Mouse (Mus musculus) kidney, embryonic 15.5 days (tissue): ENCODE measurements around the gene Mthfs. TPM values are rescaled to one million over a fixed set of nuclear protein-coding genes. Genes with fewer than 3 reads are reported as not detected.
"Not testable (repeated sequence)": the region's sequence is repeated elsewhere in the genome, so short reads cannot be mapped to it uniquely, and the experiment has no call there.

Source experiments
- ATAC-seq: fragments of 200-750 bp; cut with Nextera tagmentation; replicated peaks from 2 replicates; pipeline ENCODE4 v1.8.0; 2017; ENCODE audit warnings: moderate TSS enrichment; ENCODE audit not compliant: low FRiP score
- H3K27ac ChIP-seq: fragments of 300-500 bp; sonication (generic); 2 replicates; pipeline ENCODE4 v1.5.1; 2015; ENCODE audit warnings: mild to moderate bottlenecking, inconsistent platforms
- H3K27me3 ChIP-seq: fragments of 300-500 bp; sonication (generic); 2 replicates; pipeline ENCODE4 v1.6.1; 2015; ENCODE audit warnings: inconsistent platforms
- H3K36me3 ChIP-seq: fragments of 300-500 bp; sonication (generic); 2 replicates; pipeline ENCODE4 v1.6.1; 2015; ENCODE audit warnings: inconsistent platforms
- H3K4me1 ChIP-seq: fragments of 300-500 bp; sonication (generic); 2 replicates; pipeline ENCODE4 v1.6.1; 2015; ENCODE audit warnings: inconsistent platforms
- H3K4me2 ChIP-seq: fragments of 300-500 bp; sonication (generic); 2 replicates; pipeline ENCODE4 v1.6.1; 2015; ENCODE audit warnings: moderate library complexity, mild to moderate bottlenecking, inconsistent platforms
- H3K4me3 ChIP-seq: fragments of 300-500 bp; sonication (generic); replicated peaks from 2 replicates; pipeline ENCODE4 v1.5.1; 2015; ENCODE audit warnings: mild to moderate bottlenecking, inconsistent platforms
- H3K9ac ChIP-seq: fragments of 300-500 bp; sonication (generic); 2 replicates; pipeline ENCODE4 v1.6.1; 2015; ENCODE audit warnings: mild to moderate bottlenecking, inconsistent platforms
- H3K9me3 ChIP-seq: fragments of 300-500 bp; sonication (generic); replicated peaks from 2 replicates; pipeline ENCODE4 v1.6.1; 2016; ENCODE audit warnings: inconsistent platforms
- WGBS: fragments of 180-500 bp; shearing (Covaris S2); methylation state at CpG from one replicate; pipeline ENCODE4 v1.1.7; 2015; ENCODE audit warnings: mixed read lengths; 5-methylcytosine and 5-hydroxymethylcytosine counted together
- polyA plus RNA-seq: library from polyadenylated mRNA; unstranded; fragments of >200 nt; fragmentation: Nextera tagmentation; extraction: Ambion mirVana; gene quantifications from 2 replicates; pipeline ENCODE4 v1.2.1, GENCODE M21; 2015

Gene Mthfs
- polyA plus RNA-seq = 30.3 and 31.5 TPM in 2 replicates

DNA sequence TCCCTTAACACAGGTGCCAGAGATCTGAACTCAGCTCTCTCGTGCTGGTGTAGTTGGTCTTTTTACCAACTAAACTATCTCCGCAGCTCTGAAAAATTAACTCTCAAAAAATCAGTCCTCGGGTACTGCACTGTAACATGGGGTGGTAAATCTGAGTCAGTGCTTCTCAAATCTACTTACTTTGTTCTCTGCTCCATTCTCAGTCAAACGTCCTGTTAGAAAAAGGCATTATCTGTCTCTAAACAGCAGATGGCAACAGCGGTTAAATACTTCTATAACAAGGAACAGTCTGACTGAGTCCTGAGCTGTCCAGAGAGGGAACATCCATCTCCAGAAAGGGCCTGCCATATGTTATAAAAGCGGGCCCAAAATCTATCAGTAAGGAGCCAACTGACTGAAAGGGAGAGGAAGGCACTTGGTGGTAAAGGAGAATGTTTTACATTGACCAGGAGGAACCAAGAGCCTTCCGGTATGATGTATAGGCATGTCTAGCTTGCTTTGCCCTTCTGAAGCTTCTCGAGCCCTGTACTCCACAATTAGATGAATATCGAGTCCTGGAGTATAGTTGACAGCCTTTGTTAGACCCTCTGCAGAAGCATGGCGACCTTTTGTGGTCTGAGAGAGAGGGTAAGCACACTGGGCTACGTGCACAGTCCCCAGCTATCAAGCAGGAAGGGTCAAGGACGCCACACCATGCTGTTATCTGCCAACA is at the start of gene Mthfs:
TSS of gene Mthfs (plus strand) at position 324 of the 712 bp plus-strand sequence.
- Histone ChIP-seq H3K4me2 (peak within 1 kb of the TSS; percentile 53), H3K4me3 (peak within 1 kb of the TSS; percentile 39), H3K27ac (peak within 1 kb of the TSS; percentile 81)
- not testable (repeated sequence) for H3K9me3 ChIP-seq, H3K27me3 ChIP-seq, H3K9ac ChIP-seq, H3K36me3 ChIP-seq, H3K4me1 ChIP-seq
- WGBS = 26% methylated on average over 9 of the region's 12 CpGs
- peak; percentile 69 for ATAC-seq

DNA sequence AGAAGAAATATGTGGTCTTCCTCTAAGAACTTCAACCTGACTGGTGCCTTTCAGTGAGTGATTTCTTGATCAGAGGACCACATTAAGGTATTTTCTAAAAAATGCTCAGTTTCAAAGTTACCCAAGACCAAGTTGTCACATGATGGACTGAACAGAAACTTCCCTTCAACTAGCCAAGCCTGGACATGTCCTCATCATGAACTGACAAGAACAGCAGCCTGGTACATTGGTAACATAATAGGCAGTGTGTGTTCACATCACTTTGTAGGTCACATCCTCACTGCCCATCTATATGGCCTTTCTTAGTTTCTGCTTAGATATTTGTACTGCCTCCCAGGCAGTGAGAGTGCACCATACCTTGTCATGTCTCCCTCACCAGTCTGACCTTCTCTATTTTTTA is 37.9 kb upstream of the Mthfs start:
- H3K4me3 ChIP-seq, ATAC-seq, H3K4me2 ChIP-seq, H3K4me1 ChIP-seq, H3K9me3 ChIP-seq, H3K27me3 ChIP-seq, H3K27ac ChIP-seq, H3K36me3 ChIP-seq, H3K9ac ChIP-seq: not testable (repeated sequence)

DNA sequence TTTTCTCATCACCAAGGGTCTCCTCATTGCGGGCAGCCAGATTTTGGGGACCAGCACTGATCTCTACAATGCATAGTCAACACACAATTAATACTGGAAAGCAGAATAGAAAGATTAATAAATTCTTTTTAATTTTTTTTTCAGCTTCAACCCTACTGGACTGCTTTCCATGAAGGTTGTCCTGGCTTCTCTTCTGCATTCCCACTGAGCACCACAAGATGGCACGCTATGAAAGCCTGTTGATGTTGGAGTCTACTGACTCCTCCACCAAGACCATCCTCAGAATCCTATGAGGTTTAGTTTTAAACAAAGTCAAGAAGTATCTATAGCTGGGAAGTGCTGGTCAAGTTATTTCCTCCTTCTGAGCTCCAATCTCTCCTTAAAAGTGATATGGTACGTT is 31.6 kb upstream of the Mthfs start:
- ATAC-seq, H3K4me2 ChIP-seq, H3K4me3 ChIP-seq, H3K4me1 ChIP-seq, H3K9ac ChIP-seq, H3K9me3 ChIP-seq, H3K27me3 ChIP-seq, H3K27ac ChIP-seq, H3K36me3 ChIP-seq: not testable (repeated sequence)
- WGBS = 31% methylated on average over 2 of the region's 3 CpGs

DNA sequence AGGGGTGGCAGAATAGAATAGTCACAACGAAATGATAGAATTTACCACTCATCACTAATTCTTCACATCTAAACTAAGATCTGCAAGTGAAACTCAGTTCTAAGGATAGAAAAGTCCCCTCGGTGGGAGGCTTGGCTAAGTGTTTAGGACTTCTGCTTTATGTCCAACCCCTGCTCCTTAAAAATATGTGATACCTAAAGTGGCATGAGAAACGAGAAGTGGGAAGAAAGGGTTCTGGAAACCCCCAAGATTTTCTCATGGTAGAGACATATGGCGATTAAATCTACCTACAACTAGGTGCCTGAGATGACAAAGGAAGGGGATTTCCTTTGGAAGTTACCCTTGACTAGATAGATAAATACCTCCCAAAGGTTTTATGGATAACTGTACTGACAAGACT is 31.0 kb upstream of the Mthfs start:
- not testable (repeated sequence) for H3K4me3 ChIP-seq, H3K9ac ChIP-seq, H3K9me3 ChIP-seq, ATAC-seq, H3K36me3 ChIP-seq, H3K27me3 ChIP-seq, H3K4me2 ChIP-seq, H3K27ac ChIP-seq, H3K4me1 ChIP-seq
- 90% methylated on average over 4 of the region's 4 CpGs for WGBS

DNA sequence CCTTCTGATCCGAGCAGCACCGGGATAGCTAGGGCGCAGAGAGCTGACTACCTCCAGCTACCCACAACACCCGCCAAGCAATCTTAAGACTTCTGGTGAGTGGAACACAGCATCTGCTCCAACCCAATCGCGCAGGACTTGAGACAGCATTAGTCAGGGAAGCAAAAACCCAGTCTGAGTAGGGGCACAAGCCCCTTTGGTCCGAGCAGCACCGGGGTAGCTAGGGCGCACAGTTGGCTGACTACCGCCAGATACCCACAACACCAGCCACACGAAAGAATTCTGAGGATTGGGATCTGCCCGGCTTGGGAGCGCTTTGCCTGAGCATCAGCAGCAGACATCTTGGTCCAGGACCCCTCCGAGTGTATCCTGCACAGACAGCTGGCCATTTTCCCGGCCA is 23.5 kb upstream of the Mthfs start:
- not testable (repeated sequence) for H3K4me1 ChIP-seq, H3K9ac ChIP-seq, ATAC-seq, H3K9me3 ChIP-seq, H3K27ac ChIP-seq, H3K36me3 ChIP-seq, H3K27me3 ChIP-seq, H3K4me2 ChIP-seq, H3K4me3 ChIP-seq
- WGBS = 85% methylated on average over 15 of the region's 15 CpGs

DNA sequence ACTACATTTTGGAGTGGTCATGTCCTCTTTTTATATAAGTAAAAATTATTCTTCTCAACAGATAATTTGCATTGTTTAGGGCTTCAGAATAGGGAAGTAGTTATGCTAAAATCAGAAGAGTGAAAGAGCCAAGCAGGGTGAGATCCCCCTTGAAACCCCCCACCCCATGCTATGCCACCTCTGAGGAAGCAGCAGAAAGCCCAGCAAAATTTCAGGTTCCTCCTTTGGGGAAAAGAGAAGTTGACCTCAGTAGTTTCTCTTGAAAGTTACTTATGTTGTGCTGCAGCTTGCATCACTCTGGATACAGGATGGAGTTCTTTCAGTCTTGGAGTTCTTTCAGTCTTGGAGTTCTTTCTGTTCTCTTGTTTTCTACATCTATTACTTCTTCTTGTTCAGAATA is 15.0 kb upstream of the Mthfs start:
- H3K4me2 ChIP-seq, H3K27ac ChIP-seq, H3K4me1 ChIP-seq, H3K4me3 ChIP-seq, H3K9ac ChIP-seq, ATAC-seq, H3K9me3 ChIP-seq, H3K27me3 ChIP-seq, H3K36me3 ChIP-seq: not testable (repeated sequence)

DNA sequence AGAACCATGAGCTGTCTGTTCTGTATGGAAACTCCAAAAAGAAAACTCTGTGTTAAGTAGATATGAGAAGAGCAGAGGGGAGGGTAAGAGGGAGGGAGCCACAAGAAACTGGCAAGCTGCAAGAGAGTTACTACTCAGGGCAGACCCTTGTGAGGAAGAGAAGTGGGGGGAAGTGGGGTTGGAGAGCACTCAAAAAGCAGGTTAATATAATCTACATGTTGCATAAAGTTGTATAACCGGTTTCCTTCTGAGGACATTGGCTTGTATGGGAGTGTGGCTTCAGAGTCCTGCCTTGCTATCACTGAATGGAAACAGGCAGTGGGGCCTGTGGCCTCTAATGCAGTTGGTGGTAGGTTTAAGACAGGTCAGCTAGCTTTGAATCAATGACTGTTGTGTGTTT is 13.0 kb upstream of the Mthfs start:
- 70% methylated on average over 1 of the region's 1 CpGs for whole genome bisulfite sequencing
- not testable (repeated sequence) for H3K4me2 ChIP-seq

DNA sequence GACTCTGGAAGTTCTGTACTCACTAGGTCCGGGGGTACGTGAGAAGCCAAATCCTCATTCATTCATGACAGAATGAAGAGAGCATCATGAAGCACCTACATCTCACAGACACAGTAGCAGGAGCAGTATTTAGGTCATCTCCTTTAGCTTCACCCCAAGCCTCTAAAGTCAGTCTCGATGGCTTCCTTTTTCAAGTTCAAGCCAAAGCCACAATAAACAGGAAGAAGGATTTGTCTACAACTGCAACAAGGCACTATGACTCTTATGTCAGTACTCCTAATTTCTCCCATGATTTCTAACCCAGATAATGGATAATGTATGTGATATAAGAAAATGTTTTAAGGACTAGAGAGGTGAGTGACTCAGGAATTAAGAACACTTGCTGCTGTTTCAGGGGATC is 12.1 kb upstream of the Mthfs start:
- H3K9ac ChIP-seq, H3K4me1 ChIP-seq, H3K4me3 ChIP-seq, ATAC-seq, H3K36me3 ChIP-seq, H3K4me2 ChIP-seq, H3K27ac ChIP-seq, H3K27me3 ChIP-seq, H3K9me3 ChIP-seq: not testable (repeated sequence)
- 84% methylated on average over 3 of the region's 3 CpGs for WGBS

More for the DNA sequence above, 13.0 kb upstream of the Mthfs start:
- H3K9me3 ChIP-seq, H3K4me3 ChIP-seq, H3K27ac ChIP-seq, ATAC-seq, H3K36me3 ChIP-seq, H3K27me3 ChIP-seq, H3K9ac ChIP-seq, H3K4me1 ChIP-seq: not testable (repeated sequence)

DNA sequence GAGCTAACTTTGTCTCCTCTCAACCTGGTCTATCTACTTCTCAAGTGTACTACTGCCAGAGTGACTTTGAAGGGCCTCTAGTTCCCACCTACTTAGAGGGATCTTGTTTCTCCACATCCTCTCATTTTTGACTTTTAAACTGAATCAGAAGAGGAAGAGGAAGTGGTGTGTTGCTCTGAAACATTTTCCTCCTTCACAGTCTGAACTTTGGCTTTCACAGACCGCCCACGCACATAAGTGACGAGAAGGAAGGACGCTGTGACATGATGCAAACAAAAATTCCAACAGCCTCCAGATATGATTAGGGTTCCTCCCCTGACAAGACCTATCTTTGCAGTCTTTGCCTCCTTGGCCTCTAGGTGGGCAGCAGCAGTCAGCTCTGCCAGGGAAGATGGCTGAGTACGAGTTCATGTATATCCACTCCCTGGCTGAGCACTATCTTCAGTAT is 11.5 kb upstream of the Mthfs start, which contains the start of the genes Bcl2a1b and Gm29094:
TSS of gene Bcl2a1b (plus strand) at position 241 of the 448 bp plus-strand sequence.
TSS of gene Gm29094 (plus strand) at position 411 of the 448 bp plus-strand sequence.
- H3K4me1 ChIP-seq, H3K4me3 ChIP-seq, H3K27me3 ChIP-seq, H3K9me3 ChIP-seq, H3K27ac ChIP-seq, H3K9ac ChIP-seq, ATAC-seq, H3K36me3 ChIP-seq, H3K4me2 ChIP-seq: not testable (repeated sequence)
- 80% methylated on average over 5 of the region's 5 CpGs for WGBS

DNA sequence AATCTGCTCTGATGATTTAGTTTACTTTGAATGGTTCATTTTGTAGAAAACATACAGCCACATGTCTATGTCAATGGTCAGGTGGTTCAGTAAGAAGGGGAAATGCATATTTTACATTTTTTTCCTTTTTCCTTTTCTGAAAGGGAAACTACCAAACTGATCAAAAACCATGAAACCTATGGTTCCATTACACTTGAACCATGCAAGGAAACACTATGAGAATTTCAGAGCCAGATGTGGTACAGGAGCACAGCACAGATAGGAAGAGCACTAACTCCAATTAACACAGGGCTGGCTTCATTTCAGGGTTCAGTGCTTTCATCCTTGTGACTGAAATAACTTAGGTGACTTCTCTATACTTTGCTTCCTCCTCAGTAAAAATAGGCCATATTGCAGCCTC is 8.2 kb upstream of the Mthfs start:
- not testable (repeated sequence) for H3K4me1 ChIP-seq, H3K4me3 ChIP-seq, ATAC-seq, H3K9me3 ChIP-seq, H3K4me2 ChIP-seq, H3K27ac ChIP-seq, H3K9ac ChIP-seq, H3K36me3 ChIP-seq, H3K27me3 ChIP-seq

DNA sequence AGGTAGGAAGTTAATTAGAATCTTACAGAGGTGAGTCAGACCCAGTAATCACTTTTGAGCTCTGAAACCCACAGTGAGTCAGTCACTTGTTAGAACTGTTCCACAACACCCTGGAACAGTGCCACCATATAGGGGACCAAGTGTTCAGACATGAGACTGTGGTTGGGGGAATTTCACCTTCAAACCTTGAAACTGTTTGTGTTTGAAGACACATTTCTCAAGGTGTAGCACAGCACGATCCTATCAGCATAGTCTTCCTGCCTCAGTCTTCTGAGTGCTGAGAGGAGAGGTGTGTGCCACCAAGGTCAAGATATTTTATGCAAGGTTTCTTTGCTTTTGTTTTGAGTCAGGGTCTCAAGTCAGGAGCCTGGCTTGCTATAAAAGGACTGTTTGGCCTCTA is 1.5 kb upstream of the Mthfs start:
- not testable (repeated sequence) for H3K4me1 ChIP-seq, H3K36me3 ChIP-seq, H3K4me3 ChIP-seq, H3K9ac ChIP-seq, ATAC-seq, H3K27me3 ChIP-seq, H3K9me3 ChIP-seq, H3K4me2 ChIP-seq, H3K27ac ChIP-seq
- 79% methylated on average over 1 of the region's 1 CpGs for WGBS

DNA sequence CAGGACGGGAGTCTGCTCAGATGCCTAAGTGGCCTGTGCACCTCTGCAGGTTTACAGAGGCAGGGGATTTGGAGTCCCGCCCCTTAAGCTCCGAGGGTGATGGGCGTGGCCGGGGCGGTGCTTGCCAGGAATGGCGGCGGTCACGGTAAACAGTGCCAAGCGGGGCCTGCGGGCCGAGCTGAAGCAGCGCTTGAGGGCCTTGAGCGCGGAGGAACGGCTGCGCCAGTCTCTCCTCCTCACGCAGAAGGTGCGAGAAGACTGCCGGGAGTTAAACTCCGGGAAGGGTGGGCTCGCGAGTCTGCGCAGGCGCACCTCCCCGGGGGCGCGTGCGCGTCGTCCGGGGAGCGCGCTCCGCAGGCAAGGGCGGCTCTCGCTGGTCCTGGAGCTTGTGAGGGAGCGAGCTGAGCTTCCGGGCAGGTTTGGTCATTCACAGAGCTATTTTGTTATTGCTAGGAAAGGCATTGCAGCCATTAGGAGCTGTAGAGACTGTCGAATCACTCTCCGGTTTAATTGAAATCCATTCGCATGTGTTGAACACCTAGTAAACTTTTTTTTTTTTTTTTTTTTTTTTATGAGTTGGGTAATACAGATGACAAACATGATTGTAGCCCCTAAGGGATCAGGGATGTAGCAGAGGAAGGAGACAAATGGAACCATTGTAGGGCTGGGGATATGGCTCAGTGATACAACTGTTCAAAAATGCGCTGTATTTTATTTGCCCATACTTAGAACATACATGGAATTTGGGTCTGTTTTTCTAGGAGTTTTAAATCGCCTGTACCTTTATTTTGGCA is 786 bp downstream of the Mthfs start:
- not testable (repeated sequence) for H3K27me3 ChIP-seq, H3K9ac ChIP-seq, H3K36me3 ChIP-seq, H3K9me3 ChIP-seq, H3K4me1 ChIP-seq
- Histone ChIP-seq H3K27ac (peak overlapping the region; percentile 81), H3K4me2 (peak overlapping the region; percentile 53), H3K4me3 (peak overlapping the region; percentile 39)
- WGBS = 6% methylated on average over 15 of the region's 44 CpGs
- peak; percentile 98 for ATAC-seq
